Mouse (Mus musculus) embryonic facial prominence, embryonic 15.5 days (tissue): ENCODE results near the gene Rnf167. TPM values are rescaled to one million over a fixed set of nuclear protein-coding genes. Genes with fewer than 3 reads are reported as not detected.

ENCODE experiments used
- ATAC-seq: fragments of 200-750 bp; cut with Nextera tagmentation; 2 replicates; pipeline ENCODE4 v1.8.0; 2017; ENCODE audit warnings: low read depth, moderate TSS enrichment; ENCODE audit not compliant: insufficient number of reproducible peaks, low FRiP score, low TSS enrichment
- H3K27ac ChIP-seq: fragments of 300-500 bp; sonication (generic); replicated peaks from 2 replicates; pipeline ENCODE4 v1.5.1; 2015; ENCODE audit warnings: mild to moderate bottlenecking, inconsistent platforms
- H3K27me3 ChIP-seq: fragments of 300-500 bp; sonication (generic); 2 replicates; pipeline ENCODE4 v1.6.1; 2015; ENCODE audit warnings: inconsistent platforms
- H3K36me3 ChIP-seq: fragments of 300-500 bp; sonication (generic); 2 replicates; pipeline ENCODE4 v1.6.1; 2015; ENCODE audit warnings: mild to moderate bottlenecking, inconsistent platforms
- H3K4me1 ChIP-seq: fragments of 300-500 bp; sonication (generic); 2 replicates; pipeline ENCODE4 v1.6.1; 2015; ENCODE audit warnings: inconsistent platforms
- H3K4me2 ChIP-seq: fragments of 300-500 bp; sonication (generic); replicated peaks from 2 replicates; pipeline ENCODE4 v1.6.1; 2015; ENCODE audit warnings: mild to moderate bottlenecking, inconsistent platforms
- H3K4me3 ChIP-seq: fragments of 300-500 bp; sonication (generic); replicated peaks from 2 replicates; pipeline ENCODE4 v1.5.1; 2015; ENCODE audit warnings: mild to moderate bottlenecking, inconsistent platforms
- H3K9ac ChIP-seq: fragments of 300-500 bp; sonication (generic); 2 replicates; pipeline ENCODE4 v1.6.1; 2015; ENCODE audit warnings: inconsistent platforms
- H3K9me3 ChIP-seq: fragments of 300-500 bp; sonication (generic); replicated peaks from 2 replicates; pipeline ENCODE4 v1.6.1; 2016; ENCODE audit warnings: inconsistent platforms
- WGBS: fragments of 180-500 bp; shearing (Covaris S2); methylation state at CpG from one replicate; pipeline ENCODE4 v1.1.7; 2015; 5-methylcytosine and 5-hydroxymethylcytosine counted together
- polyA plus RNA-seq: library from polyadenylated mRNA; unstranded; fragments of >200 nt; fragmentation: Nextera tagmentation; extraction: Ambion mirVana; gene quantifications from 2 replicates; pipeline ENCODE4 v1.2.1, GENCODE M21; 2015

Gene Rnf167
- polyA plus RNA-seq, 1 experiment from 2014 or later, result 147 TPM

GRCm38 (mm10) chr11:70650322-70651175, 3.5 kb downstream of the Rnf167 start:
- WGBS, result 70% methylated on average over 12 of the region's 12 CpGs
- Histone ChIP-seq H3K4me2 (0 out of 2 replicates have a peak overlapping the region, but pooled peaks have one; percentile 8), H3K4me3 (peak overlapping the region; percentile 7; the same call in 1 of the 2 replicates), H3K27me3 (no peaks in the 10 kb centered on the region), H3K36me3 (peaks cover 38% of the 10 kb centered on the region), H3K9me3 (no peaks in the 10 kb centered on the region), H3K27ac (peak overlapping the region; percentile 69), H3K9ac (no peak overlapping the region), H3K4me1 (peaks cover 59% of the 10 kb centered on the region)
- ATAC-seq, result no peak

GRCm38 (mm10) chr11:70651391-70651790, 4.4 kb downstream of the Rnf167 start:
- peak overlapping the region; percentile 69; the same call in 1 of the 2 replicates for H3K27ac ChIP-seq
- H3K4me2 ChIP-seq, result no peak overlapping the region
- whole genome bisulfite sequencing, result 58% methylated on average over 2 of the region's 2 CpGs
- ATAC-seq, result no peak
- peaks cover 59% of the 10 kb centered on the region for H3K4me1 ChIP-seq
- H3K36me3 ChIP-seq, result peaks cover 36% of the 10 kb centered on the region
- no peaks in the 10 kb centered on the region for H3K27me3 ChIP-seq
- no peaks in the 10 kb centered on the region for H3K9me3 ChIP-seq
- peak overlapping the region; percentile 100; the same call in 1 of the 2 replicates for H3K4me3 ChIP-seq
- H3K9ac ChIP-seq, result no peak overlapping the region

DNA sequence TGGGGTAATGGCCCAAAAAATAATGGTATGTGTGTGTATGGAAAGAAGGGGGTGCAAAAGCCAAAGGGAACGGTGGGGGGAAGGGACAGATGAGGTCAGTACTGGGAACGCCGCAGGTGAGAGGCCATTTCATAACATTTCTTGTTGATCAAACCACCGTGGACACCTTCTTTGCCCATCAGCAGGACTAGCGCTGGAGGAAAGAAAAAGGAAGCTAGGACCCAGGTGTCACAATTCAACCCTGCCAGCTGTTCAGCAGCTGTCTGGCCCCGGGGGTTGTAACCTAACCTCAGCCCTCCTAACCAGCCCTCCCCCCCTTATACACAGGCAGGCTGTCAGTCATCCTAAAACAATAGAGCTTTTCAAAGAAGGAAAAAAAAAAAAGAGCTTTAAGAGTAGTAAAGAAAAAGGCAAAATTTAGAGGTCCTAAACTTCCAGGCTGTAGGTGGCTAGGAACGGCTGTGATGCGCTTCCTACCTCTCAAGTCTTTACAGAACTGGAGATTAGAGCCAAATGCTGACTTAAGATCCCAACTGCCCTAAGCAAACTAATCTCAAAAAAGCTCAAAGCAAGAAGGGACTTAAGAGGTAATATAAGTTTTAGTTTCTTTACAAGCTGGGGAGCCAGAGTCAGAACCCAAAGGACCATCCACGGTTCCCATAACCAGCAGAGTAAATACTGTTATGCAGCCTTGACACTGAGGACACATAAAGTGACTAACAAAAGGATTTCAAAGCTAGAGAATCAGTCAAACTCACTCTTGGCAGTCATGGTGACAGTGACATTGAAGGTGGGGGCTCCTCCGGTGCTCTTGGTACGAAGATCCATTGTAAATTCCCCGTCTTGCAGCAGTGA, 5.2 kb downstream of the Rnf167 start:
- peak overlapping the region; percentile 24; the same call in 1 of the 2 replicates for H3K9ac ChIP-seq
- 32% methylated on average over 12 of the region's 12 CpGs for WGBS
- peaks cover 68% of the 10 kb centered on the region for H3K4me1 ChIP-seq
- H3K9me3 ChIP-seq, result no peaks in the 10 kb centered on the region
- H3K4me3 ChIP-seq, result peak overlapping the region; percentile 100
- H3K36me3 ChIP-seq, result peaks cover 36% of the 10 kb centered on the region
- H3K27ac ChIP-seq, result peak overlapping the region; percentile 99
- H3K4me2 ChIP-seq, result peak overlapping the region; percentile 91
- no peak for ATAC-seq
- no peaks in the 10 kb centered on the region for H3K27me3 ChIP-seq

GRCm38 (mm10) chr11:70652884-70653344, 5.9 kb downstream of the Rnf167 start:
- H3K4me1 ChIP-seq, result peaks cover 72% of the 10 kb centered on the region
- H3K9me3 ChIP-seq, result no peaks in the 10 kb centered on the region
- no peak for ATAC-seq
- peak overlapping the region; percentile 99 for H3K9ac ChIP-seq
- peak overlapping the region; percentile 99 for H3K27ac ChIP-seq
- H3K36me3 ChIP-seq, result peaks cover 36% of the 10 kb centered on the region
- H3K4me2 ChIP-seq, result peak overlapping the region; percentile 91
- WGBS, result 36% methylated on average over 6 of the region's 6 CpGs
- H3K4me3 ChIP-seq, result peak overlapping the region; percentile 100
- H3K27me3 ChIP-seq, result no peaks in the 10 kb centered on the region

GRCm38 (mm10) chr11:70653345-70654197, 6.5 kb downstream of the Rnf167 start:
- peaks cover 36% of the 10 kb centered on the region for H3K36me3 ChIP-seq
- H3K27ac ChIP-seq, result peak overlapping the region; percentile 99
- peak overlapping the region; percentile 100 for H3K4me3 ChIP-seq
- H3K9ac ChIP-seq, result peak overlapping the region; percentile 99
- peak; percentile 40; the same call in 1 of the 2 replicates for ATAC-seq
- H3K9me3 ChIP-seq, result no peaks in the 10 kb centered on the region
- no peaks in the 10 kb centered on the region for H3K27me3 ChIP-seq
- WGBS, result under 1% methylated on average over 63 of the region's 63 CpGs
- H3K4me1 ChIP-seq, result peaks cover 70% of the 10 kb centered on the region
- peak overlapping the region; percentile 91 for H3K4me2 ChIP-seq

GRCm38 (mm10) chr11:70654198-70654922, 7.3 kb downstream of the Rnf167 start, which contains the start of gene Pfn1:
Pfn1 (minus strand) TSS chr11:70654644.
- peaks cover 65% of the 10 kb centered on the region for H3K4me1 ChIP-seq
- no peaks in the 10 kb centered on the region for H3K9me3 ChIP-seq
- H3K27ac ChIP-seq, result peak within 1 kb of the TSS; percentile 99
- H3K36me3 ChIP-seq, result peaks cover 31% of the 10 kb centered on the region
- peak within 1 kb of the TSS; percentile 100 for H3K4me3 ChIP-seq
- peak; percentile 52; the same call in 1 of the 2 replicates for ATAC-seq
- no peaks in the 10 kb centered on the region for H3K27me3 ChIP-seq
- peak within 1 kb of the TSS; percentile 99 for H3K9ac ChIP-seq
- under 1% methylated on average over 61 of the region's 61 CpGs for WGBS
- peak within 1 kb of the TSS; percentile 91 for H3K4me2 ChIP-seq

DNA sequence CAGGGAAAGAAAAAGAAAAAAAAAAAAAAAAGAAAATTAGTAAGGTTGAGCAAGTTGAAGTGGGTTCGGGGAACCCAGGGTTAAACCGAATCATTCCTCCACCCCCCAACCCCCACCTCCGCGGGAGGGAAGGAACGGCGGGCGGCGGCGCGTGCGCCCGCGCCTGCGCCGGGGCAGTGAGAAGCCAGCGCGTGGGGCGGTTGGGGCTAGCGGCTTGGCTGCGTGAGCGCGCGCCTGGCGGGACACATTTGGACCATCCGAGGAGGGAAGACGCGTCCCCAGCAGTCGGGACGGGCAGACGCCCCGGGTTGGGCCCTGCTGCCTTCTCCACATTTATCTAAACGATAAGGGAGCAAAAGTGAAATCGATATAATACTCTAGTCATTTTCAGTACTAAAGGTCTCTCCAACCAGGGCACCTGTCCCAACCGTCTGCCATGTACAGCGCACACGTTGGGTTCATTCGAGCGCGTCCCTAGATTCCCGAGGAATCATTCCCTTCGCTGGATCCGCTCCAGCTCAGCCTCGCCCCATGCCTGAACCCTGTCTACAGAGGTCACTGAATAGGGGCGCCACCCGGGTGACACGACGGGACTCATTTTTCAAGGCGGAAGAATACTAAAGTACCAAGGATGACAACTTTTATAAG, 8.0 kb downstream of the Rnf167 start:
- peak overlapping the region; percentile 99 for H3K27ac ChIP-seq
- under 1% methylated on average over 48 of the region's 48 CpGs for WGBS

DNA sequence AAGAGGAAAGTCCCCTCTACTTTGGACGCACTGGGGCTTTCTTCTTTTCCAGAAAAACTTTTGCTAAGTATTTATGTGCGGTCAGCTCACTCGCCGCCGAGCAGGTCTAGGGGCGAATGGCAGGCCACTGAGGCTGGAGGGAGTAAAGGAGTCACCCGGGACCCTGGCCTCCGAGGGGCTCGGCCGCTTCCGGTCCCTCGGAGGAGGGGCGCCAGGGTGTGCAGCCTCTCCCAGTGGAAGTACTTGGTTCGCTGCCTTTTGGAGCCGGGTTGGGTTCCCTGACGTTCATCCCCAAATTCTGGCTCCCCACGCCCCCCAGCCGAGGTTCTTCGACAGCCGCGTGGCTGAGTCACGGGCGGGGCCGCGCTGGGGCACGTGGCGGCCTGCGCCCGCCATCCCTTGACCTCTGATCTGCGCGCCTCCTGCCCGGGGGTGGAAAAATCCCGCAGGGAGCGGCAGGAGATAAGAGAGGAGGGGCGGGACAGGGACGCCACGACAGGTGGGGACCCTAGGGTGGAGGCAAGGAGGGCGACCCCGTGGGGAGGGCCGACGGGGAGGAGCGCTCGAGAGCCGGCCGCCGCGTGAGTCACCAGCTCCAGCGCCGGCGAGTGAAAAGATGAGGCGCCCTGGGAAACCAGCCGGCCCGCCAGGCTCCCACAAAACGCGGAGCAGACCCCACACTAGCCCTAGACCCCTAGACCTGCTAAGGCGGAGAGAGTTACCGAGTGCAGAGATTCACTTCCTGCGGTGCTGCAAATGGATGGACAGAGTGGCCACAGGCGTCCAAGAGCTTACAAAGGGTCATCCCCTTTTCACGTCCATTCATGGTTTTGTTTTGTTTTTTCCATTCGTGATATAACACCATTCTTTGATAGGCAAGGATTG, 8.8 kb downstream of the Rnf167 start:
- no peaks in the 10 kb centered on the region for H3K27me3 ChIP-seq
- WGBS, result under 1% methylated on average over 61 of the region's 61 CpGs
- H3K4me2 ChIP-seq, result peak overlapping the region; percentile 91
- ATAC-seq, result peak; percentile 27; the same call in 1 of the 2 replicates
- no peaks in the 10 kb centered on the region for H3K9me3 ChIP-seq
- H3K36me3 ChIP-seq, result peaks cover 21% of the 10 kb centered on the region
- H3K4me3 ChIP-seq, result peak overlapping the region; percentile 100
- peak overlapping the region; percentile 99 for H3K27ac ChIP-seq
- H3K4me1 ChIP-seq, result peaks cover 55% of the 10 kb centered on the region
- H3K9ac ChIP-seq, result peak overlapping the region; percentile 29

More for the DNA sequence above, 8.0 kb downstream of the Rnf167 start:
- peak; percentile 76 for ATAC-seq
- H3K4me3 ChIP-seq, result peak overlapping the region; percentile 100
- H3K36me3 ChIP-seq, result peaks cover 24% of the 10 kb centered on the region
- H3K27me3 ChIP-seq, result no peaks in the 10 kb centered on the region
- H3K4me2 ChIP-seq, result peak overlapping the region; percentile 91
- peaks cover 60% of the 10 kb centered on the region for H3K4me1 ChIP-seq
- peak overlapping the region; percentile 29 for H3K9ac ChIP-seq
- no peaks in the 10 kb centered on the region for H3K9me3 ChIP-seq

DNA sequence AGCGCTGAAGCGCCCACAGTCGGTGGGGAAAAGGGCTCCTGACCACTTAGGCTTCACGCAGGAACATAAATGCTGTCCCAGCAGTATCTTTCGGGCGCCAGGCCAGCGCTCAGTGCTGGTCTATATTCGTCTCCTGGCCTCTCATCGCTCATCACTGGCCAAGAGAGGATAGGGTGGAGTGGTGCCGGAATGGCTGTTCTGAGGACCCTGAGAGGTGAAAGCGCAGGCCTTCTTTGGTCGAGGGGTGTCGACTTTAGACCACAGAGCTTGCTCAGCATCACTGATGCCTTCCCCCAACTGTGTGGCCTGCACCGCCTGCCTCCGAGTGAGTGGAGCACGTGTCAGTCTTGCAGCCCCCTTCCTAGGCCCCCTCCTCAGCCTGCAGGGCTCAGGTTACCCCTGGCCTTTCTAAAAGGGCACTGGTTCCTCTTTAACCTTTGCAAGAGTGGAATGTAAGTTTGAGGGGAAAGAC, 9.5 kb downstream of the Rnf167 start:
- Histone ChIP-seq H3K4me1 (peaks cover 48% of the 10 kb centered on the region), H3K36me3 (peaks cover 18% of the 10 kb centered on the region; the same call in 1 of the 2 replicates), H3K9me3 (no peaks in the 10 kb centered on the region), H3K9ac (peak overlapping the region; percentile 29), H3K4me2 (peak overlapping the region; percentile 91), H3K27ac (peak overlapping the region; percentile 99), H3K27me3 (no peaks in the 10 kb centered on the region), H3K4me3 (peak overlapping the region; percentile 100)
- ATAC-seq, result peak; percentile 24; the same call in 1 of the 2 replicates
- 6% methylated on average over 16 of the region's 16 CpGs for WGBS
